Comparison of ENCODE assay signal across 26 mouse cellular contexts in the genomic region with DNA sequence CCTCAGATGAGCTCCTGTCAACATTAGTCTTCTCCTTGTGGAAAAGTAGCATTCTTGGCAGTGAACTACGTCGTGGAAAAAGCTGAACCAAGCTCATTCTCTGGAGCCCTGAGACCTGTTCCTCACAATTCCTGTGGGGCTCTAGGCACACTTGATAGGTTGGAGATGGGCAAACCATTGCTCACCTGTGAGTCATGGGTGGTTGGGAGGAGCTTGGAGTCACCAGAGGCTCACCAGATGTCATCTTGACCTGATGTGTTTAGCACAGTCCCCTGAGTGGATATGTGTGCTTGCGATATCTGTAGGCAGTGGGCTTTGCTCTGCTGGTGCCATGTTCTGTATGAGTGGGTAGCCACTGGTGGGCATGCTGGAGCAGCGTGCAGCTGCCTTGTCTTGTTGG.
"Had no signal": no experiment of that assay in that cellular context is flagged by ENCODE, and none has a peak within 500 bp of the region (broad histone marks: within the 10 kb centered on the region; RNA-seq: fewer than 3 reads in every experiment).

No protein-coding gene starts in this region.

- DNase-seq: gastrocnemius, postnatal 14 days; gastrocnemius, postnatal 36 days; heart, adult 11 months; heart, adult 2 months; heart, postnatal 14 days; heart, postnatal 36 days; kidney, adult 11 months; kidney, adult 2 months; kidney, adult 9 months; kidney, postnatal 14 days; kidney, postnatal 36 days; liver; liver, embryonic 13.5 days had no signal

- H3K4me3 ChIP-seq: heart, adult 2 months; heart, embryonic 13.5 days; heart, embryonic 15.5 days; hindbrain, embryonic 13.5 days; hindbrain, embryonic 15.5 days; kidney, embryonic 15.5 days; layer of hippocampus, adult 2 months; left cerebral cortex, adult 2 months; limb, embryonic 10.5 days; limb, embryonic 12.5 days; liver, embryonic 13.5 days; liver, embryonic 15.5 days had no signal

- ATAC-seq: hindbrain, postnatal 0 days; intestine, embryonic 16.5 days had no signal

- H3K27ac ChIP-seq: heart, adult 2 months; heart, embryonic 13.5 days; heart, embryonic 15.5 days; hindbrain, embryonic 13.5 days; kidney, embryonic 15.5 days; kidney, postnatal 0 days; layer of hippocampus, adult 2 months; left cerebral cortex, adult 2 months; limb, embryonic 10.5 days; limb, embryonic 12.5 days; liver, embryonic 13.5 days; liver, embryonic 15.5 days had no signal
